Mouse (Mus musculus): Measurements from ENCODE around the gene Ccdc91. TPM values are rescaled to one million over a fixed set of nuclear protein-coding genes. Genes with fewer than 3 reads are reported as not detected.
A peak's percentile ranks its signal among the peaks of the same experiment; 100 is the strongest.

Gene Ccdc91
- total RNA-seq, 2 experiments from 2014 or later: 44.6 to 57.9 TPM

GRCm38 (mm10) chr6:147560436-147560835 lies 84.8 kb downstream of the Ccdc91 start:
- DNase-seq (ENCODE audit: low spot score in 2 of 2): no peak

- DNase-seq (ENCODE audit: low spot score in 2 of 2): no peak
These were observed 93.6 kb downstream of the Ccdc91 start for GRCm38 (mm10) chr6:147569246-147569645.

DNA sequence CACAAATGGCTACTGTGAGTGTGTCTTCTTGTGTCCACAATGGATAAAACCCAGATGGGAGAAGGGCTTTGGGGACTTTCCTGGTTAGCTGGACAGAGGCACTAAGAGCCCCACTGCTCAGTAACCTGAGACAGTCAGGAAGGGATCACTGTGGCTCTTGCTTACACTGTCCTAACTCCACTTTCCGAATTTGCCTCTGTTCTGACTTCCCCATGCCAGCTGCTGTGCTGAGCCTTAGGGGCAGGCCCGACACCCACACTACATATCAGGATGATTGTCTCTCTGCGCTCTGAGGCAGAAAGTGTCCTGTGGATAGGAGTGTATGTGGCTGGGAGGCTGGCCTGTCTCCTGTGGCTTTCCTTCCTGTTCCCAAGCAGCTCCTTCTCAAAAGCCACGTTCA lies 97.5 kb downstream of the Ccdc91 start:
- no peak for DNase-seq (ENCODE audit: low spot score in 2 of 2)

GRCm38 (mm10) chr6:147574454-147575182 lies 99.0 kb downstream of the Ccdc91 start:
- no peak for DNase-seq (ENCODE audit: low spot score in 2 of 2)

DNA sequence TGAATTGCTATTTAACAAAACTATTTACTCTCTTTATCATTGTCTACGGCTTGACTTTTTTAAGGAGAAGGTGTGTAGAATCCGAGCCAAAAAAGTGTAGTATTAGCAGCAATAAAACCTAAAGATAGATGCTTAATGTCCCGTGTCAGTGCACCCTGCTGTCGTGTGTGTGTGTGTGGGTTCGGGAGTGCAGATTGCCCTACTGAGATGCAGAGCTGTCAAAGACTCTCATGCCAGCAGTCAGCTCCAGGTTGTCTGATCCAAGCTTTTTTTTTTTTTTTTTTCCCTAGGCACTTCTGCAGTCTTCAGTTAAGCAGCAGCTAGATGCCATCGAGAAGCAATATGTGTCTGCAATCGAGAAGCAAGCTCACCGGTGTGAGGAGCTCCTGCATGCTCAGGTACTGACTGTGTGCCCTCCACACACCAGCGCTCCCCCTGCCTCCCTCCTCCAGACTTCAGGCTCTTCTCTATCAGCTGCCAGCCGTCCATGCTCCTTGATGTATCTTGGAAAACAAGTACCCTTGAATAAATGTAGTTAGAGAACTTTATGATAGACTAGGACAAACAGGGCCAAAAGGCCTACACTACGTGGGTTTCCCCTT lies 99.7 kb downstream of the Ccdc91 start:
- DNase-seq (ENCODE audit: low spot score in 2 of 2): no peak

GRCm38 (mm10) chr6:147587675-147588074 lies 112.0 kb downstream of the Ccdc91 start:
- DNase-seq (ENCODE audit: low spot score in 2 of 2): no peak

DNA sequence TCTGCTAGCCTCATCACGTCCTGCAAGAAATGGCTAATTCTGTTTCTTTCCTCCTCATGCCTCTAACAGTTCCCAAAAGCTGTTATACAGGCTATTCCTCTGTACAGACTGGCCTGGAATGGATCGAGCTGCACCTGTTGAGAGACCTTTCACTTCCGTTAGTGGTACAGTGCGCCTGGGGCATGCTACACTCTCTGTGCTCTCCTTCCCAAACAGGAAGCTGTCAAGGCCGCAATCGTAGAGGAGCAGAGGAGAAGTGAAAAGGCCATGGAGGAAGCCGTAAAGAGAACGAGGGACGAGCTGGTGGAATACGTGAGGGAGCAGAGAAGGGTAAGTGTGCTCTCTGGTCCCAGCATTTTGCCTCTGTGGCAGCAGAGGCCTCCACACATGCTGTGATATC lies 131.0 kb downstream of the Ccdc91 start:
- DNase-seq (ENCODE audit: low spot score in 2 of 2): no peak

GRCm38 (mm10) chr6:147607613-147608012 lies 132.0 kb downstream of the Ccdc91 start:
- no peak for DNase-seq (ENCODE audit: low spot score in 2 of 2)

- DNase-seq (ENCODE audit: low spot score in 2 of 2): no peak
These were observed 139.7 kb downstream of the Ccdc91 start for GRCm38 (mm10) chr6:147615306-147615705.

DNA sequence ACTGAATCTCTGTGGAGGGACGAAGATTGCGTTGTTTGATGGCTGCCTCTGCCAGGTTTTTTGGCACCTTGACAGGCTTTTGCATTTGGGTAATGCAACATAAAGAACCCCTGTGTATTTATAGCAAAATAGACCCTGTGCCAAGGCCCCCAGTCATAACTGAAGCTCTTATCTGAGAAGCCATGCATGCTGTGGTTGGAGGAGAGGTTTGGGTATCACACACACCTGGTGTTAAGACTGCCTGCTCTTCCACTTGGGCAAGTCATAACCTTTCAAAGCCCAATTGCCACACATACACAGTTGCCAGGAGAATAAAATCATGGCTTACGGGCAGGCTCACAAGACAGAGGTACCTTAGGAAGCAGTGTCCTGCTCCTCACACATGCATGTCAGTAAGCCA lies 147.5 kb downstream of the Ccdc91 start:
- no peak for DNase-seq (ENCODE audit: low spot score in 2 of 2)

GRCm38 (mm10) chr6:147636464-147636863 lies 160.8 kb downstream of the Ccdc91 start:
- no peak for DNase-seq (ENCODE audit: low spot score in 2 of 2)

DNA sequence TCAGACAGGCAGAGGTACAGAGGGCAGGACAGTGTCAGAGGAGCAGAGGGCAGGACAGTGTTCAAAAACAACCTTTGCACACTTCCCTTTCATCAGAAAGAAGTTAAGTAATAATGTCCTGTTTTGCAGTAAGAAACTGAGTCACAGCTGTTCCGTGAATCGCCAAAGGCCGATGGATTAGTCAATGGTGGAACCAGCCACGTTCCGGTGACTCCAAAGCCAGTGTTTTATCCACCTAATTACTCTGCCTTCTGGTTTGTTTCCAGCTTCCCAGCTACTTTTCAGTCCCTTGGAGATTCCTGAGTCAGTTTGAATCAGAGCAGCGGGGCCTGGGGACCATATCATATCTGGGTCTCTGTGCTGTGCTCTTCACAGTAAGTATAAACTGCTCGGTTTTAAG lies 168.2 kb downstream of the Ccdc91 start:
- no peak for DNase-seq (ENCODE audit: low spot score in 2 of 2)

GRCm38 (mm10) chr6:147644391-147644790 lies 168.8 kb downstream of the Ccdc91 start:
- no peak for DNase-seq (ENCODE audit: low spot score in 2 of 2)

- no peak for DNase-seq (ENCODE audit: low spot score in 2 of 2)
These were observed 170.9 kb downstream of the Ccdc91 start for GRCm38 (mm10) chr6:147646401-147646968.

DNA sequence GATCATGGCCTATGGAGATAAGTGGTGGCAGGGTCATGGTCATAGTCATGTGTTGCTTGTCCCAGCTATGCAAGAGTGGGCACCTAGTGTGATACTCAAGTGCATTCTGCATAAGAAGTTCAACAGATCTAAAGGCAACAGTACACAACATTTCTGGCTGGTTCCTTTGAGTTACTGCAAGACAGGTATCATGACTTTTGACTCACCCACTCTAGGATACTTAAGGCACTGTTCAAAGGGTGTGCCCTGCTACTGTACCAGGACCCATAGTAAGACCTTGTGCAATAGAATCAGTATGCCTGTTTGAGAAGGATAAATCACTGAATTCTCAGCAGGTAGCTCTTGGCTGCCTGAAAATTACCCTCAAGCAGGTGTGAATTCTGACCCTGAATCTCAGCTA lies 182.4 kb downstream of the Ccdc91 start:
- no peak for DNase-seq (ENCODE audit: low spot score in 2 of 2)

DNA sequence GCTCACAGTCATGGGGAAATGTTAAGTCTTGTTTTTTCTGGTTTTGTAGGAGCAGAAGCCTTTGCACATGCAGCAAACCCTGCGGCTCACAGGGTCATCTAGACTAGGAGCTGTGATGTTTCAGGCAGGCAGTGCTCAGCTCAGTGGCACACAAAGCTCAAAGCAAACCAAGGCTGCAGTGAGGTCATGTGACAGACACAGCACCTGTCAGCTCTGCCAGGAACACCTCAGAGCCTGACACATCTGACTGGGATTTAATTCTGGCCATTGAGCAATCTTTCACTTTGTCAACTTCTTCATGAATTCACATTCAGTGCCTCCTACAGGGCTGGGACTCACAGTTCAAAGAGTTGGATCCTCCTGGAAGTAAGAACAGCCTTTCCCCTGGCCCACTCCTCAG lies 185.1 kb downstream of the Ccdc91 start:
- no peak for DNase-seq (ENCODE audit: low spot score in 2 of 2)

- no peak for DNase-seq (ENCODE audit: low spot score in 2 of 2)
These were observed 186.2 kb downstream of the Ccdc91 start for GRCm38 (mm10) chr6:147661841-147662240.

- DNase-seq (ENCODE audit: low spot score in 2 of 2): no peak
These were observed 187.0 kb downstream of the Ccdc91 start for GRCm38 (mm10) chr6:147662610-147663009.

- DNase-seq (ENCODE audit: low spot score in 2 of 2): peak; percentile 53 to 55
These were observed 188.7 kb downstream of the Ccdc91 start for GRCm38 (mm10) chr6:147664339-147664738.

DNA sequence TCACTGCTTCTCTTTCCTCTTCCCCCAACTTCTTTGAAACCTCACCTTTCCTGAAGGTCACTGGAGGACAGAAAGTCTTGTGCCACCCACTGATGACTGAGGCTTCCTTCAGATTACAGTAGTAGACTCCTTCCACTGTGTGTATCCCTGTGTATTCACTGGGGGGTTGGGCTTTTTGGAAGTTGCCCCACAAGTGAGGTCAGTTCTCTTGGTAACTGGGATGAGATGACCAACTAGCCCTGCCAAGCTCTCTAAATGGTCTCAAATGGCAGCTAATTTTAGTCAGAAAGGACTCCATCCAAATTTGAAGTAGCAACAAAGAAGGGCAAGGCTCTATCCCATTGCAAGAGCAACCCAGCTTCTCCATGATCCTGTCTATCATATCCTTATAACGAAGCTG lies 195.7 kb downstream of the Ccdc91 start:
- no peak for DNase-seq (ENCODE audit: low spot score in 2 of 2)

DNA sequence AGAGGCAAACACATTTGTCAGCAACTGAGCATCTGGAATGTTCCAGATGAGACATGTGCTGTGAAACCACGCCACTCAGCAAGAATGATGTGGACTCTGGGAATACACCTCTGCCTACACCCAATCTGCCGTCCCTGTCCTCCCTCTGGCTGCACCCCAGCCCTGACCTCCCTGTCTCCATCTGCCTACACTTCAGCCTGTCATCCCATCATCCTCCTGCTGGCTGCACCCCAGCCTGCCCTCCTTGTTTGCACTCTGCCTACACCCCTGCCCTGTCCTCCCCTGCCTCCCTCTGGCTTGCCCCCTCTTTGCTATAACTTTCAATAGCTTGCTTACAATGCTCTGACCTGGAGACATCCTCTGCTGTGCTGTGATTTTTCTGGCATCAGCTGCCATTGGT lies 196.9 kb downstream of the Ccdc91 start:
- DNase-seq (ENCODE audit: low spot score in 2 of 2): no peak

DNA sequence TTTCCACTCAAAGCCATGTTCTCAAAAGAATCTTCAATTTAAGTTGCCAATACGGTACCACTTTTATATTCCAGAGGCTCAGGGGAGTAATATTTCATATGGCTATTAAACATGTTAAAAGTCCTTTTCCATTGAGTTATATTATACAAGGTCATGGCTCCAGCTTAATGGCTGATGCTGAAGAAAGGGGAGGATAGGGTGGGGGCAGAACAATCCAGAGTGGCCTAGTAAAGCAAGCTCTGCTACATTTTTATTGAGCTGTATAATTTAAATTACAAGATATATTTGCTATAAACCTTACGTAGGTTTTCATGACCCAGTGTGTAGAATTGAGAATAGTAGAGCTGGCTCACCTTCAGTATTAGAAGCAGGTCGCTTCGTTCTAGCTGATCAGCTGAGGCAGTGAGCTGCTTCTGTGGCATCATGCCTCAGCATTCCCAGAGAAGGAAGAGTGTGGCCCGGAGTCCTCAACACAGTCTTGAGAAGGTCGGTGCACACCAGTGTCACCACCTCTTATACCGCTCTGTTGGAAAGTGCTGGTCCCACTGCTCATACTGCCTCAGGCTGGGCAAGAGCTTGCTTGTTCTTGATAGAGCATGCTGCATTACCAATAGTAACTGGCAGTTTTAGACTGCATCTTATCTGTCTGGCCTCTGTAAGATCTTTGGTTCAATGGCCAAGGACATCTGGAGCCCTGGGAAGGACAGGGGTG lies 199.6 kb downstream of the Ccdc91 start:
- DNase-seq (ENCODE audit: low spot score in 2 of 2): no peak

All from adrenal gland, adult 18-20 months (tissue).